Mouse (Mus musculus): ENCODE measurements around the gene Spg7. TPM values are rescaled to one million over a fixed set of nuclear protein-coding genes. Genes with fewer than 3 reads are reported as not detected.
A peak's percentile ranks its signal among the peaks of the same experiment; 100 is the strongest.
"Not testable (repeated sequence)": the region's sequence is repeated elsewhere in the genome, so short reads cannot be mapped to it uniquely, and the experiment has no call there.

Spg7 gene
- polyA plus RNA-seq, 1 experiment from 2014 or later: 49.6 TPM

GRCm38 (mm10) chr8:123100288-123100687, 37.5 kb downstream of the Spg7 start:
- WGBS: 52% methylated on average over 8 of the region's 8 CpGs
- Histone ChIP-seq H3K36me3 (ENCODE audit: insufficient read depth, low read length) (peaks cover 18% of the 10 kb centered on the region), H3K27me3 (ENCODE audit: insufficient read depth, low read length) (no peaks in the 10 kb centered on the region), H3K9me3 (replicated peaks; ENCODE audit: low read length) (no peaks in the 10 kb centered on the region), H3K27ac (peak overlapping the region; percentile 31; the same call in 1 of the 2 replicates), H3K9ac (ENCODE audit: low read depth, low read length) (no peak overlapping the region), H3K4me3 (replicated peaks; ENCODE audit: low read depth, low read length) (no peak overlapping the region), H3K4me2 (ENCODE audit: low read length) (no peak overlapping the region), H3K4me1 (replicated peaks; ENCODE audit: insufficient read depth, low read length) (0 out of 2 replicates have a peak, but pooled peaks cover 4% of the 10 kb centered on the region)
- ATAC-seq (replicated peaks; ENCODE audit: low FRiP score, low read depth) (no peak), DNase-seq (ENCODE audit: low spot score) (no peak)
- TF ChIP-seq CTCF (IDR thresholded peaks at IDR 0.05; ENCODE audit: low read depth): no peak

DNA sequence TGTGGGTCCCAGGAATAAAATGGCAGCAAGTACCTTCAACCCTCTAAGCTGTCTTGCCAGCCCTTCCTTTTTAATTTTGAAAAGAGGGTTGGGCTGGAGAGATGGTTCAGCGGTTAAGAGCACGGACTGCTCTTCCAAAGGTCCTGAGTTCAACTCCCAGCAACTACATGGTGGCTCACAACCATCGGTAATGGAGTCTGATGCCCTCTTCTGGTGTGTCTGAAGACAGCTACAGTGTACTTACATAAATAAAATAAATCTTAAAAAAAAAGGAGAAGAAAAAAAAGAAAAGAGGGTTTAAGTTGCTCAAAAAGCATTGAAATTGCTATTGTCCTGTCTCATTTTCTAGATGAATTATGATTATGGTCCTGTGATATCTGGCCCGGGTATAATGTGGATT, 38.5 kb downstream of the Spg7 start:
- TF ChIP-seq CTCF (IDR thresholded peaks at IDR 0.05; ENCODE audit: low read depth): 0 out of 2 replicates have a peak, but pooled peaks have one; percentile 25
- Histone ChIP-seq H3K27me3 (ENCODE audit: insufficient read depth, low read length) (no peaks in the 10 kb centered on the region), H3K36me3 (ENCODE audit: insufficient read depth, low read length) (peaks cover 17% of the 10 kb centered on the region), H3K4me1 (replicated peaks; ENCODE audit: insufficient read depth, low read length) (0 out of 2 replicates have a peak, but pooled peaks cover 4% of the 10 kb centered on the region), H3K4me2 (ENCODE audit: low read length) (peak overlapping the region; percentile 80; the same call in 1 of the 2 replicates), H3K9ac (ENCODE audit: low read depth, low read length) (no peak overlapping the region), H3K9me3 (replicated peaks; ENCODE audit: low read length) (no peaks in the 10 kb centered on the region), H3K27ac (no peak overlapping the region), H3K4me3 (replicated peaks; ENCODE audit: low read depth, low read length) (no peak overlapping the region)
- DNase-seq (ENCODE audit: low spot score): no peak
- ATAC-seq (replicated peaks; ENCODE audit: low FRiP score, low read depth): no peak
- 65% methylated on average over 4 of the region's 4 CpGs for WGBS

DNA sequence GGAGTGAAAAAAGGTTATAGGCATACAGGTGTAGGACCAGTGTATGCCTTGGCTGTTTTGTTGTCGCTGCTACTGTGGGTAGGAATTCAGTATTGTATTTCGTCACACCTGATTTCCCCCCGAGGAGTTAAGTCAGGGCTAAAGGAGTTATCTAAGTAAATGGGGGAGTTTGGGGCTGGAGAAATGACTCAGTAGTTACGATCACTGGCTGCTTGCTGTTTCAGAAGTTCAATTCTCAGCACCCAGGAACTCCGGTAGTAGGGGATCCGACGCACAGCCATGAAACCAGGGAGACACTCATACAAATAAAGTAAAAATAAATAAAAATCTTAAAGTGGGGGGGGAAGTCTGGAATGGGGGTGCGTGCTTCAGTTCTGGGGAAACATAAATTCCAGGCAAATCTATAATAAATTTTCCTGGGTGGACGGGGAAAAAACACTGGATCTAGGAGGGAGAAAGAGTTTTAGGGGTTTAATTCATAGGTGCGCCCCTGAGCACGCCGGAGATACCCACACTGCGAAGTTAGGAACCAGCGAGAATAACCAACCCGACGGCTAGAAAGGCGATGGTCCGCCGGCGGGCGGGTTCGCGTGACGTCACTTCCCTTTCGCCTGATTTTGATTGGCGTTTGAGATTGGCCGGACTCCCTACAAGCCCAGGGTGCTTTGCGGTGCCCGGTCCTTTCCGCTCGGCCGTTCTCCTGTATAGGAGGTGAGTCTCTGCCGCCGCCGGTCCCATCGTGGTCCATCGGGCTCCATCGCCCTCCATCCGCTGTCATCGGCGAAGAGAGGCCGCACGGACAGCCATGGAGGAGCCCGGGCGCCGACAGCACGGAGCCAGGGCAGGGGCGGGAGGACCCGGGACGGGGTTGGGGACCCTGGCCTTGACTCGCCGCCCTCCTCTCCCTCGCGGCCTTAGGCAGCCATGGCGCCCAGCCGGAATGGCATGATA, 39.3 kb downstream of the Spg7 start, which contains the start of gene Rpl13:
TSS of gene Rpl13 (plus strand) at position 616 of the 951 bp plus-strand sequence.
- H3K4me3 ChIP-seq (replicated peaks; ENCODE audit: low read depth, low read length): peak within 1 kb of the TSS; percentile 85
- ATAC-seq (replicated peaks; ENCODE audit: low FRiP score, low read depth) (peak; percentile 92), DNase-seq (ENCODE audit: low spot score) (peak; percentile 99)
- 0 out of 2 replicates have a peak, but pooled peaks cover 4% of the 10 kb centered on the region for H3K4me1 ChIP-seq (replicated peaks; ENCODE audit: insufficient read depth, low read length)
- H3K27ac ChIP-seq: peak within 1 kb of the TSS; percentile 91
- 1% methylated on average over 55 of the region's 56 CpGs for WGBS
- peaks cover 17% of the 10 kb centered on the region for H3K36me3 ChIP-seq (ENCODE audit: insufficient read depth, low read length)
- H3K4me2 ChIP-seq (ENCODE audit: low read length): peak within 1 kb of the TSS; percentile 80
- H3K27me3 ChIP-seq (ENCODE audit: insufficient read depth, low read length): no peaks in the 10 kb centered on the region
- no peaks in the 10 kb centered on the region for H3K9me3 ChIP-seq (replicated peaks; ENCODE audit: low read length)
- no peak for TF ChIP-seq CTCF (IDR thresholded peaks at IDR 0.05; ENCODE audit: low read depth)
- H3K9ac ChIP-seq (ENCODE audit: low read depth, low read length): peak within 1 kb of the TSS; percentile 97

GRCm38 (mm10) chr8:123102855-123103254, 40.1 kb downstream of the Spg7 start:
- not testable (repeated sequence) for DNase-seq (ENCODE audit: low spot score); H3K4me1 ChIP-seq (replicated peaks; ENCODE audit: insufficient read depth, low read length); H3K9me3 ChIP-seq (replicated peaks; ENCODE audit: low read length); ATAC-seq (replicated peaks; ENCODE audit: low FRiP score, low read depth); H3K27me3 ChIP-seq (ENCODE audit: insufficient read depth, low read length)
- H3K4me2 ChIP-seq (ENCODE audit: low read length): peak overlapping the region; percentile 71
- WGBS: under 1% methylated on average over 26 of the region's 26 CpGs
- peak overlapping the region; percentile 97 for H3K9ac ChIP-seq (ENCODE audit: low read depth, low read length)
- H3K4me3 ChIP-seq (replicated peaks; ENCODE audit: low read depth, low read length): peak overlapping the region; percentile 85
- peaks cover 17% of the 10 kb centered on the region for H3K36me3 ChIP-seq (ENCODE audit: insufficient read depth, low read length)
- peak overlapping the region; percentile 91 for H3K27ac ChIP-seq

DNA sequence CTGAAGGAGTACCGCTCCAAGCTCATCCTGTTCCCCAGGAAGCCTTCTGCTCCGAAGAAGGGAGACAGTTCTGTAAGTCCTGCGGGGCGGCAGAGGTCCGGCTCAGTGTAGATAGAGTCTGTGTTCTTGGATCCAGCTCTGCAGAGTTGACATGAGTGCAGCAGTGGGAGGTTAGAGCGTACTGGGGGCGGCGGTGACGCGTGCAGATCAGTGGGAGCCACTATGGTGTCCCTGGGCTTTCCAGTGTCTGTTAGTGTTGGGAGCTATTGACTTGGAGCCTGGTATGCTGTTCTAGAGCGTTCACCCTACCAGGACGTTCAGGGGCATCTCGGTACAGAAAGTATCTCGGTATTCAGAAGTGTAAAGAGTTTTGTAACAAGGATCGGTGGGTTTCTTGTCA, 40.5 kb downstream of the Spg7 start:
- Histone ChIP-seq H3K9ac (ENCODE audit: low read depth, low read length) (peak overlapping the region; percentile 97), H3K4me3 (replicated peaks; ENCODE audit: low read depth, low read length) (peak overlapping the region; percentile 85), H3K27ac (peak overlapping the region; percentile 8; the same call in 1 of the 2 replicates), H3K4me2 (ENCODE audit: low read length) (peak overlapping the region; percentile 71), H3K36me3 (ENCODE audit: insufficient read depth, low read length) (peaks cover 17% of the 10 kb centered on the region), H3K4me1 (replicated peaks; ENCODE audit: insufficient read depth, low read length) (0 out of 2 replicates have a peak, but pooled peaks cover 4% of the 10 kb centered on the region), H3K27me3 (ENCODE audit: insufficient read depth, low read length) (no peaks in the 10 kb centered on the region), H3K9me3 (replicated peaks; ENCODE audit: low read length) (no peaks in the 10 kb centered on the region)
- TF ChIP-seq CTCF (IDR thresholded peaks at IDR 0.05; ENCODE audit: low read depth): no peak
- WGBS: 11% methylated on average over 14 of the region's 15 CpGs
- no peak for DNase-seq (ENCODE audit: low spot score)
- no peak for ATAC-seq (replicated peaks; ENCODE audit: low FRiP score, low read depth)

DNA sequence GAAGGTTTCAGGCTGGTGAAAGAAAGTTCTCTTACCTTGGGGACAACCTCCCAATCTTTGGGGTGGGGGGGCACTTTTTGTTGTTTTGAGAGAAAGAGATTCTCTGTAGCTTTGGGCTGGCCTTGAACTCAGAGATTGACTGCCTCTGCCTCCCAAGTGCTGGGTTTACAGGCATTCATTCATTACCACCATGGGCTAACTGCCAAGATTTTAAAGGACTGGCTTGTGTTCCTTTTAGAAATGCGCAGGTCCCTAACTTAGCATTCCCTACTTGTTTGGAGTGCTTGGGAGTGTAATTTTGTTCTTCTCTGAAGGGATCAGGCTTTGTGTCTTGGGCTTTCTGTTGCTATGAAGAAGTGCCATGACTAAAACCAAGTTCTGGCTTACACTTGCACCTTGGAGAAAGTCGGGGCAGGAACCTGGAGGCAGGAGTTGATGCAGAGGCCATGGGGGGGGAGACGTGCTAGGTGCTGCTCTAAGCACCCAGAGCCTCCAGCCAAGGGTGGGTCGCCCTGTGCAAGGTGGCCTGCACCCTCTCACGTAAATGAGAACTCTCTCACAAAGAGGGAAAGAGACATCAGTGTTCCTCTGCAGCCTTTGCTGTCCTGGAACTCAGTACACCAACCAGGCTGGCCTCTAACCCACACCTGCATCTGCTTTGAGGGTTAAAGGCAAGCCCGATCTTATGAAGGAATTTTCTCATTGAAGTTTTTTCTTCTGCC, 41.5 kb downstream of the Spg7 start:
- 0 out of 2 replicates have a peak, but pooled peaks cover 4% of the 10 kb centered on the region for H3K4me1 ChIP-seq (replicated peaks; ENCODE audit: insufficient read depth, low read length)
- ATAC-seq (replicated peaks; ENCODE audit: low FRiP score, low read depth) (no peak), DNase-seq (ENCODE audit: low spot score) (no peak)
- H3K36me3 ChIP-seq (ENCODE audit: insufficient read depth, low read length): peaks cover 17% of the 10 kb centered on the region
- no peak for TF ChIP-seq CTCF (IDR thresholded peaks at IDR 0.05; ENCODE audit: low read depth)
- peak overlapping the region; percentile 85 for H3K4me3 ChIP-seq (replicated peaks; ENCODE audit: low read depth, low read length)
- H3K9ac ChIP-seq (ENCODE audit: low read depth, low read length): peak overlapping the region; percentile 97; the same call in 1 of the 2 replicates
- H3K27me3 ChIP-seq (ENCODE audit: insufficient read depth, low read length): no peaks in the 10 kb centered on the region
- peak overlapping the region; percentile 71 for H3K4me2 ChIP-seq (ENCODE audit: low read length)
- H3K27ac ChIP-seq: peak overlapping the region; percentile 8; the same call in 1 of the 2 replicates
- WGBS: 82% methylated on average over 6 of the region's 6 CpGs
- H3K9me3 ChIP-seq (replicated peaks; ENCODE audit: low read length): no peaks in the 10 kb centered on the region

All from kidney, postnatal 0 days (tissue).